Mouse (Mus musculus): ENCODE data around the gene Camsap3.

GRCm38 (mm10) chr8:3648268-3648667 lies 61.2 kb downstream of the Camsap3 start:
- TF ChIP-seq CTCF (IDR thresholded peaks at IDR 0.05; ENCODE audit: low read depth, low read length) = no peak
- TF ChIP-seq POLR2AphosphoS5 (IDR thresholded peaks at IDR 0.05; ENCODE audit: insufficient replicate concordance, low read depth, low read length) = no peak
